Mouse (Mus musculus) B cell, adult 62 days (primary cell): ENCODE data around the gene Fnbp1l. TPM values are rescaled to one million over a fixed set of nuclear protein-coding genes. Genes with fewer than 3 reads are reported as not detected.

Experiments
- total RNA-seq: library from RNA; stranded (reverse); gene quantifications from 4 replicates; pipeline ENCODE4 v1.2.4, GENCODE M21; 2023

Fnbp1l gene
- 0.12 to 0.58 TPM (median 0.21 TPM) in 4 replicates for total RNA-seq

DNA sequence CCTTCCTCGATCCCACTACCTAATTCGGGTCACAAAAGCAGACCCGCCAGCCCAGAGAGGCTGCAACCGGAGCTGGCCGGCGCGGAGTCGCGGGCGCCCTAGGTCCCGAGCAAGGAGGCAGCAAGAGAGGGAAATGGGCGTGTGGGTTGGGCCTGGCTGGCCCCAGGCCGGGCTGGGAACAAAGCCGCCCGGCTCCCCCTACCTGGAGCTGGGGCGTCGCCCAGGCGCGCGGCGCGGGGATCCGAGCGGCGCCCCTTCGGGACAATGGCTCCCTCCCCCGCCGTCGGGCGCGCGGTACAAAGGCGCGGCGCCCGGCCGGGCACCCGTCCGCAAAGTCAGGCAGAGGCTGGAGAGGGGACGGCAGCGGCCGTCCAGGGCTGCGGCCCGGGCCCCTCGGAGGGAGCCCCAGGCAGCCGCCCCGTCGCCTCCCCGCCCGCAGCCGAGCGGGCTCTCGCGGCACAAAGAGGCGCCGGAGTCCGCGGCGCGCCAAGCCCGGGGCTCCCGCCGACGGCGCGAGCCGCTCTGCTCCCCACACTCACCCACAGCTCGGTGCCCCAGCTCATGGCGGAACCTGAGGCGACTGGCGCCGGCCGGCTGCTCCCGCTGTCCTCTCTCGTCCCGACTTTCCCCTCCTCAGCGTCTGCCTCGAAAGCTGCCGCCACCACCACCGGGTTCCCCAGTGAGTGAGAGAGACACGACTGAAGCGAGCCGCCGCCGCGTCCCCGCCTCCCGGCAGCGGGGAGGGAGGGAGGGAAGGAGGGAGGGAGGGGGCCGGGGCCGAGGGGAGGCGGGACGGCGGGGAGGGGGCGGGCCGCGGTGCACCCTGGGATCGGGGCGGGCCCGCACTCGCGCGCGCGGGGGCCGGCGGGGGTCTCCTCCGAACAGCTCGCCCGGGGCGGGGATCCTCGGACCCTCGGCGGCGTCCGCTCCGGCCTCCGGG lies at the start of gene Fnbp1l:
Gene Fnbp1l, minus strand, starts transcription at position 725 of the 940 bp plus-strand sequence.

Other genes starting within 250 kb of the Fnbp1l start
- gene Pde5a, start 109.2 kb upstream of the Fnbp1l start, total RNA-seq = 0.33 to 0.81 TPM (median 0.55 TPM) in 4 replicates